Mouse (Mus musculus) heart, postnatal 14 days (tissue): ENCODE measurements around the gene C2cd4d. TPM values are rescaled to one million over a fixed set of nuclear protein-coding genes. Genes with fewer than 3 reads are reported as not detected.

Experiments used
- DNase-seq, 2 experiments: peaks; one replicate each; pipeline ENCODE4 v3.0.0; 2021 to 2022
- intact Hi-C: fragments of 180-260 bp; cut with DNase I; formaldehyde crosslinking; loops from one replicate; pipeline ENCODE4 v1.15.1; 2025
- long read RNA-seq, 2 experiments: library from polyadenylated mRNA; stranded (forward); transcript quantifications; one replicate each; pipeline ENCODE4 v2.0.0; 2021
- total RNA-seq, 2 experiments: library from RNA; stranded (reverse); gene quantifications; 2 replicates each; pipeline ENCODE4 v1.2.3; 2021

C2cd4d gene
- under 1 TPM in 1 of 2 experiments, not detected in 1; 0.29 TPM for total RNA-seq
- long read RNA-seq, experiment 1: 0 reads
- long read RNA-seq, experiment 2, partial matches to known transcripts: 1 of 1 reads
- long read RNA-seq, experiment 2, other reads (novel, unspliced or antisense): 0 of 1 reads

- intact Hi-C loops: no loop called here
- no peak for DNase-seq
Observed at GRCm38 (mm10) chr3:94362138-94362537, at the start of gene C2cd4d. Gene C2cd4d (plus strand): TSS chr3:94362438.

GRCm38 (mm10) chr3:94328681-94329080 lies 33.6 kb upstream of the C2cd4d start:
- DNase-seq: no peak
- intact Hi-C loops: no loop called here

DNA sequence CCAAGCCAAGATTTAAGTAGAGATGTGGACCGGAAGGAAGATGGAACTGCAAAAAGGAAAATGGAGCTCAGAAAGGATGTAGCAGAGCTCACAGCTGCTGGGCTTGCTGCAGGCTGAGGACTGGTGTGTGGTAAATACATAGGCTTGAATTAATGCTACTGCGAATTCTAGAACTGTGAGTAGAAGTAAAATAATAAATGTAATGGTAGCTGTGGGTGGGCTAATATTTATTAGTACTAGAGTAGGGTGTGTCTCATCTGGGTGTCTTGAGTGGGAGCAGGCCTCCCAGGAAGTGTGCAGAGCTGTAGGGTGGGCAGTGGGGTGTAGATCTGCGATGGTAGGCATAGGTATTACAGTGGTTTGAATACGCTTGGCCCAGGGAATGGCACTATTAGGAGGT lies 27.8 kb upstream of the C2cd4d start:
- intact Hi-C loops: no loop called here
- no peak for DNase-seq

DNA sequence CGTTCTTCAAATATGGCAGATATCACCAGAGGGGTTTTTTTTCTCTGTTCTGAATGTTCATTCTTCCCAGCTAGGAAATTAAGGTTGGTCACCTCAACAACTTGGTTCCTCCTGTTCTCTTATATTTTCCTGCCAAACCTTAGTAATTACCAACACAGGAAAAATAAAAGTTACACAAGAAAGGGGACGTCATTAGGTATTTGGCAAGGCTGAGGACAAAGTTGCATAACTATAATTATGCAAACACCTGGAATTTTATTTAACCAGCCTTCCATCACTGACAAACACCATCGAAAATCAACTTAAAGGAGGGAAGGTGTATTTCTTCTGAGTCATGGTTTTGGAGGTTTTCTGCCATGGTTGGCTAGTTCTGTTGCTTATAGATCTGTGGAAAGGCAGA lies 23.7 kb upstream of the C2cd4d start:
- intact Hi-C loops: no loop called here
- DNase-seq: no peak

DNA sequence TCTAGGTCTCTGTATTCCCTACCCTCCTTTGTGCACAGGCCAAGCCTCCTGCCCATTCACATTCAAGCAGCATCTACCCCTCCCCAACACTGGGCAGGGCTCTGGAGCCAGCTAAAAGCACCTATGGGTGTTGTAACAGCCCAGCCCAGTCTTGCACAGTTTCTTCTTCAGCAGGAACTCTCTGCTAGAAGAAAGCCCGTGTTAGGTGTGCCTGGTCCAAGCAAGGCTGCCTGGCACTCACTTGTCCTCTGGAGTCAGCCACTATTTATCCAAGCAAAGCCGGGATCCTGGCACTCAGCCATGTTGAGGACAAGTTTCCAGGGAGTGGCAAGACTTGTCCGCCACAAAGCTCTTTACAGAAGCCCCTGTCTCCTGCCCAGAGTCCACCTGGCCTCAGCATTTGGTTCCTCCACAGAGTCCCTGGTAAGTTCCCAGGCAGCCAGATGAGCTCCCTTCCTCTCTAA lies 20.2 kb upstream of the C2cd4d start, which contains the start of gene Them5:
Gene Them5, plus strand, starts transcription at position 141 of the 464 bp plus-strand sequence.
- no peak for DNase-seq
- intact Hi-C loops: no loop called here

DNA sequence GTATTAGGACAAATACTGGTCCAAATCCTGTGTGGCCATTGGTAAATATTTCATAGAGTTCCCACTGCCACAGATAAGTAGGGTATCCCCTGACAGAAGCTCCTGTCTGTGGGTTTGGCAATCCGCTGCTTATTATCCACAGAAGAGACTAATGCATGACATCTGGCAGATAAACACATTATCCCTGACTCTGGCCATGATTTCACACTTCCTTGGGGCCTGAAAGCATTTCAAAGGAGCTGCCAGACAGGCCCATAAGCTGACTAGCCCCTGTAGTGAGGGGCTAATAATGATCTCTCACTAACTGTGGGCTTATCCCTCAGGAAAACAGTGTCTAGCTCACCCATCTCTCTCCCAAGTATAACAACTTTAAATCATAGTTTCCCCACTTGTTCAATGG lies 19.7 kb upstream of the C2cd4d start:
- intact Hi-C loops: no loop called here
- no peak for DNase-seq

GRCm38 (mm10) chr3:94344182-94344581 lies 18.1 kb upstream of the C2cd4d start:
- intact Hi-C loops: no loop called here
- no peak for DNase-seq

- no peak for DNase-seq
- intact Hi-C loops: no loop called here
Observed at GRCm38 (mm10) chr3:94344897-94345296, 17.3 kb upstream of the C2cd4d start.

- intact Hi-C loops: no loop called here
- DNase-seq: no peak
Observed at GRCm38 (mm10) chr3:94348146-94348545, 14.1 kb upstream of the C2cd4d start.

GRCm38 (mm10) chr3:94360812-94361211 lies 1.4 kb upstream of the C2cd4d start:
- no peak for DNase-seq
- intact Hi-C loops: no loop called here

GRCm38 (mm10) chr3:94363291-94364153 lies 1.3 kb downstream of the C2cd4d start:
- DNase-seq: peak; percentile 54 to 57
- intact Hi-C loops: no loop called here

GRCm38 (mm10) chr3:94364154-94364526 lies 1.9 kb downstream of the C2cd4d start:
- DNase-seq: no peak
- intact Hi-C loops: no loop called here

DNA sequence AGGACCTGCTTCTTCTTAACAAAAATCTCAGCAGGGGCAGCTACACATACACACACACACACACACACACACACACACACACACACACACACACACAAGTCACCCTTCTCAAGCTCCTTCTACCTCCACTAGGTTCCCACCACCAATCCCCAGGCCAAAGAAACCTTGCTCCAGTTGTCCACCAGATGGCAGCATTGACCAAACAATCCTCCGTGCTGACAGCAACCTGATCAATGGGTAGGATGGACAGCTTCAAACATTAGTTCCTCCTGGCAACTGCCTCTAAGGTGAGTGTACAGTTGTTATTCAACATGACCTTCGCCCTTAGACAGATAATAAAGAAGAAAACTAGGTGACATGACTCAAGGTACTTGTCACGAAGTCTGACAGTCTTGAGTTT lies 4.5 kb downstream of the C2cd4d start:
- intact Hi-C loops: loop anchor here (2.0 to 5.0 kb wide), 4 partner anchors 76 to 536 kb away; partner anchors contain the start of genes Mrpl9 and Oaz3
- peak; percentile 74 to 81 for DNase-seq

- intact Hi-C loops: loop anchor here (2.0 to 5.0 kb wide), 4 partner anchors 75 to 535 kb away; partner anchors contain the start of genes Mrpl9 and Oaz3
- no peak for DNase-seq
Observed at GRCm38 (mm10) chr3:94367511-94367910, 5.3 kb downstream of the C2cd4d start.

DNA sequence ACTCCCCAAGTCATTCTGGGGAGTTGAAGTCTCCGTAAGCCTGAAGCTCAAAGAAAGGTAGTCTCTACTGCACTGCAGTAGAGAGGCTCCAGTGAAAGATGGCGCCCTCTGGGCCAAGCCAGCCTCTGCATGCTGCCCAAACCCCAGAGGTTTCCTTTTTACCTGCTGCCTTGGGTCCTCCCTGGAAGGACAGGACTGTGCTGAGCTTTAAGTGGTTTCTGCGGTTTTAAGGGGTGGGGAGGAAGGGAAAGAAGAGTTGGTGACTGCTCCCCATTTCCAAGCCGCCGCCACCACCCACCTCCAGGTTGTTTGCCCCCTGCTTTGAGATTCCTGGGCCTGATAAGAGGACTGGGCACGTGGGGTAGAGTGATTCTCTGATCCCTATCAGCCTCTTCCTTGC lies 6.4 kb downstream of the C2cd4d start:
- no peak for DNase-seq
- intact Hi-C loops: loop anchor here (5.0 kb wide), 3 partner anchors 74 to 234 kb away; partner anchors contain the start of genes Mrpl9 and Oaz3

GRCm38 (mm10) chr3:94369709-94370108 lies 7.5 kb downstream of the C2cd4d start:
- intact Hi-C loops: loop anchor here (5.0 kb wide), 3 partner anchors 73 to 233 kb away; partner anchors contain the start of genes Mrpl9 and Oaz3
- DNase-seq: no peak

- intact Hi-C loops: no loop called here
- peak; percentile 83 to 88 for DNase-seq
Observed at GRCm38 (mm10) chr3:94371637-94372036, 9.4 kb downstream of the C2cd4d start.

DNA sequence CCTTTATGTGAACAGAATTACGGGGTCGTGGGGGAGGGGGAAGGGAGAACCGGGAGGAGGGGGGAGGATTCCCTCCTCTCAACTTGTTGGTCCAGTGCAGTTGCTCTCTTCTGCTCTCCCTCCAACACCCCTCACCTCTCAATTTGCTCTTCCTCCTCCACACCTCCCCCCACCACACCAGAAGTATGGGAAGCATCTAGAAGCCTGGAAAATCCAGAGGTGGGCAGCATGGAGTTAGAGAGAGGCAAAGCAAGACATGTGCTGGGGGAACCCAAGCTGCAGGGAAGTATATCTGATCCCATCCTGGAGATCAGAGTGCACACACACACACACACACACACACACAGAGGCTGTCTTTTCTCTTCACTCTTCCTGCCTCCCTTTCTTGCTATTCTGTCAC lies 9.8 kb downstream of the C2cd4d start:
- DNase-seq: no peak
- intact Hi-C loops: no loop called here

- intact Hi-C loops: no loop called here
Observed at GRCm38 (mm10) chr3:94372641-94373040, 10.4 kb downstream of the C2cd4d start, which contains the start of gene Rorc. Gene Rorc (plus strand): TSS chr3:94372794.

DNA sequence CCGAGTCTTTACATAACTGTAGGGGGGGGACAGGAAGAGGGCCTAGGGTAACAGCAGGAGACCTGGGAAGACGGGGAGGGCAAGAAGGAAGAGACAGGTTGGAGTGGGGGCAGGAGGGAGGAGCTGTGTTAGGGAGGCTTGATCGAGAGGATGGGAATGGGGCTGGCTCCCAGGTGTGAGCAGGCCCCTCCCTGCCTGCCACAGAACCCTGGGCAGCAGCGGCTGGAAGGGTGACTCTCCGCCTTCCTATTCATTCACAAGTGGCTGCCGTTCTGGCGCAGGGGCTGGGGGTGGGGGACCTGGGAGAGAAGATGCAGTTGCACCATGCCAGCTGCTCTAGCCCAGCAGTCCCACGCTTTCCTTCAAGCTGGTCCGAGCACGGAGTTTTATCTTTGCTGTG lies 10.9 kb downstream of the C2cd4d start:
- intact Hi-C loops: no loop called here
- no peak for DNase-seq

More at GRCm38 (mm10) chr3:94372641-94373040, 10.4 kb downstream of the C2cd4d start, which contains the start of gene Rorc:
- DNase-seq: peak; percentile 49 to 59

GRCm38 (mm10) chr3:94373597-94374011 lies 11.4 kb downstream of the C2cd4d start:
- intact Hi-C loops: no loop called here
- DNase-seq: peak in 1 of 2 experiments; percentile 14
